Mouse (Mus musculus) erythroid progenitor cell, adult 5-6 weeks (primary cell): ENCODE data around the gene 4930452B06Rik. TPM values are rescaled to one million over a fixed set of nuclear protein-coding genes. Genes with fewer than 3 reads are reported as not detected.
"Not testable (repeated sequence)": the region's sequence is repeated elsewhere in the genome, so short reads cannot be mapped to it uniquely, and the experiment has no call there.

ENCODE experiments used
- ATAC-seq: replicated peaks from 2 replicates; pipeline ENCODE4 v1.8.0; 2016; ENCODE audit warnings: moderate number of reproducible peaks, mild to moderate bottlenecking, moderate TSS enrichment, inconsistent platforms; ENCODE audit not compliant: poor library complexity, low FRiP score, severe bottlenecking
- total RNA-seq, 2 experiments: library from RNA; stranded (forward) in 1 of 2; stranded (reverse) in 1 of 2; fragments of 150-400 nt in 1 of 2; fragments of 186-747, 209-891 nt in 1 of 2; gene quantifications; 2 replicates each; pipeline versions ENCODE4 v1.2.3 to v1.2.4; 2015 to 2017; ENCODE audit warnings: low replicate concordance in 2 of 2

4930452B06Rik gene
- not detected in 2 replicates for total RNA-seq (2015; ENCODE audit: low replicate concordance)
- total RNA-seq (2017; ENCODE audit: low replicate concordance): not detected in 2 replicates

GRCm38 (mm10) chr14:8665636-8666411, at the start of gene 4930452B06Rik:
Gene 4930452B06Rik (minus strand): TSS chr14:8666240.
- ATAC-seq: no peak

GRCm38 (mm10) chr14:8712674-8713073, 46.6 kb upstream of the 4930452B06Rik start:
- ATAC-seq: no peak

- ATAC-seq: no peak
Measured at GRCm38 (mm10) chr14:8689451-8689850, 23.4 kb upstream of the 4930452B06Rik start.

- ATAC-seq: no peak
Measured at GRCm38 (mm10) chr14:8688462-8688861, 22.4 kb upstream of the 4930452B06Rik start.

GRCm38 (mm10) chr14:8686185-8686584, 20.1 kb upstream of the 4930452B06Rik start:
- no peak for ATAC-seq

- no peak for ATAC-seq
Measured at GRCm38 (mm10) chr14:8679896-8680295, 13.9 kb upstream of the 4930452B06Rik start.

- no peak for ATAC-seq
Measured at GRCm38 (mm10) chr14:8660359-8660758, 5.7 kb downstream of the 4930452B06Rik start.

- no peak for ATAC-seq
Measured at GRCm38 (mm10) chr14:8641650-8642279, 24.3 kb downstream of the 4930452B06Rik start.

- ATAC-seq: no peak
Measured at GRCm38 (mm10) chr14:8632211-8632610, 33.8 kb downstream of the 4930452B06Rik start.

GRCm38 (mm10) chr14:8628406-8628805, 37.6 kb downstream of the 4930452B06Rik start:
- ATAC-seq: no peak

GRCm38 (mm10) chr14:8627481-8627880, 38.6 kb downstream of the 4930452B06Rik start:
- no peak for ATAC-seq

- no peak for ATAC-seq
Measured at GRCm38 (mm10) chr14:8621164-8621563, 44.9 kb downstream of the 4930452B06Rik start.

- ATAC-seq: no peak
Measured at GRCm38 (mm10) chr14:8620580-8620979, 45.5 kb downstream of the 4930452B06Rik start.

- ATAC-seq: no peak
Measured at GRCm38 (mm10) chr14:8615636-8616035, 50.4 kb downstream of the 4930452B06Rik start.

- not testable (repeated sequence) for ATAC-seq
Measured at GRCm38 (mm10) chr14:8614430-8614829, 51.6 kb downstream of the 4930452B06Rik start.

GRCm38 (mm10) chr14:8612080-8612479, 54.0 kb downstream of the 4930452B06Rik start:
- ATAC-seq: no peak

GRCm38 (mm10) chr14:8610108-8610507, 55.9 kb downstream of the 4930452B06Rik start:
- no peak for ATAC-seq

- ATAC-seq: no peak
Measured at GRCm38 (mm10) chr14:8608559-8609171, 57.4 kb downstream of the 4930452B06Rik start.

- ATAC-seq: no peak
Measured at GRCm38 (mm10) chr14:8604898-8605297, 61.1 kb downstream of the 4930452B06Rik start.

GRCm38 (mm10) chr14:8585031-8585430, 81.0 kb downstream of the 4930452B06Rik start:
- no peak for ATAC-seq

GRCm38 (mm10) chr14:8551006-8551405, 115.0 kb downstream of the 4930452B06Rik start:
- ATAC-seq: not testable (repeated sequence)
